Mouse (Mus musculus): ENCODE measurements around the gene Afg1l. TPM values are rescaled to one million over a fixed set of nuclear protein-coding genes. Genes with fewer than 3 reads are reported as not detected.

Gene Afg1l
- polyA plus RNA-seq, 1 experiment from 2014 or later = 8.6 TPM

DNA sequence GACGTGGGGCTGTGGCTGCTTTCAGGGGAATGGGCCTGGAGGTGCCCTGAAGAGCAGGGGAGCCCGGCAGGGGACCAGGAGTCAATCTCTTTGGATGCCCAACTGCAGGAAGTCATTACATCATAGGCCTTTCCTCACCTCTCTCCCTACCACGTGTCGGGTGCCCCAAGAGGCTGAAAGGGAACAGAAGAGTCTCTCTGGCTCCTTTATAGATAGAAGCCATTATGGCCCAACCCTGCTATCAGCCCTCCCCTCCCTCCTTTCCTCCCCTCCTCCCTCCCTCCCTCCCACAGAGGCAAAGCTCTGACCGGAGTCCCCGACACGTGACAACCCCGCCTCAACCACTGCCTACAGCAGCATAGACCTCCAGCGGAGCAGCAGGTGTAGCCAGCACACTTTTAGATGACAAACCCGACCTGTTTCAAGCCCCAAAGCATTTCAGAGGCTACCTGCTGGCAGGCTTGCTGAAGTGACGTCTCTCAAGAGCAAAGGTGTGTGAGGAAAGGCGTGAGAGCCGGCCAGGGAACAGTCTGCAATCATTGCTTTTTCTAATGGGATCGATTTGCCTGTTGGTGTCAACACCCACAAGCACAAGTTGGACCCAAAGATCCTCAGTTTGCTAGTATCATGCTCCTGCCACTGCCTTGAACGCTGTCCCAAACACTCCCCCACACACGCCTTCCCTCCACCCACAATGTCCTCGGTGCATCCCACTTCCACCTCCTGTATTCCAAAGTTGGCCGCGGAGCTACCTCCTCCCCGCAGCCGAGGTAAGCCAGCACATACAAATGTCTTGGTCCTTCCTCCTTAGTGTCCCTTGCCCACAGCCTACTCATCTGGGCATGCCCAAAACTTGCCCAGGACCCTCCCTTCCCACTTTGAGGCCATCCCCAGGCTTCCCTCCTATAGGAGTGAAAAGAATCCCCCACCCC is 204.3 kb downstream of the Afg1l start:
- Histone ChIP-seq H3K4me3 (replicated peaks) (peak overlapping the region; percentile 93), H3K9me3 (replicated peaks) (no peaks in the 10 kb centered on the region), H3K4me1 (peaks cover 44% of the 10 kb centered on the region), H3K4me2 (peak overlapping the region; percentile 98), H3K27ac (replicated peaks) (no peak overlapping the region), H3K9ac (replicated peaks) (peak overlapping the region; percentile 79), H3K36me3 (no peaks in the 10 kb centered on the region), H3K27me3 (replicated peaks) (no peaks in the 10 kb centered on the region)
- 7% methylated on average over 21 of the region's 21 CpGs for WGBS
- no peak for ATAC-seq (ENCODE audit: low FRiP score)

DNA sequence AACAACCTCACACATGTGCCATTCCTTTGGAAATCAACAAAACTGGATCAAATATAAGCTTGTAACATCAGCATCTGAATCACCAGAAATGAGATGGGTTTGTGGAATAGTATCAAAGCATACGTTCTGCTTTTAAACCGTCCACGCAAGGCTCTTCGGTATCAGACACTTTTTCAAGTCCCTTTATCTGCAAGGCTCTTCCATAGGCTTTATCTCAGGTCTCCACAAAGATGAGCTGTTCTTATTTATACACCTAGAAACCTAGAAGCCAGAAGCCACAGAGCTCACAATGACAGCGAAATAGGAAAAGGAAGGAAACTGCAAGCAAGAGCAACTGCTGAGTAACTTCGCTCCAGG is 205.0 kb downstream of the Afg1l start:
- H3K4me3 ChIP-seq (replicated peaks) = peak overlapping the region; percentile 93
- no peak for ATAC-seq (ENCODE audit: low FRiP score)
- peak overlapping the region; percentile 98 for H3K4me2 ChIP-seq
- no peaks in the 10 kb centered on the region for H3K9me3 ChIP-seq (replicated peaks)
- no peak overlapping the region for H3K9ac ChIP-seq (replicated peaks)
- 69% methylated on average over 6 of the region's 6 CpGs for WGBS
- no peaks in the 10 kb centered on the region for H3K36me3 ChIP-seq
- peaks cover 39% of the 10 kb centered on the region for H3K4me1 ChIP-seq
- no peak overlapping the region for H3K27ac ChIP-seq (replicated peaks)
- no peaks in the 10 kb centered on the region for H3K27me3 ChIP-seq (replicated peaks)

DNA sequence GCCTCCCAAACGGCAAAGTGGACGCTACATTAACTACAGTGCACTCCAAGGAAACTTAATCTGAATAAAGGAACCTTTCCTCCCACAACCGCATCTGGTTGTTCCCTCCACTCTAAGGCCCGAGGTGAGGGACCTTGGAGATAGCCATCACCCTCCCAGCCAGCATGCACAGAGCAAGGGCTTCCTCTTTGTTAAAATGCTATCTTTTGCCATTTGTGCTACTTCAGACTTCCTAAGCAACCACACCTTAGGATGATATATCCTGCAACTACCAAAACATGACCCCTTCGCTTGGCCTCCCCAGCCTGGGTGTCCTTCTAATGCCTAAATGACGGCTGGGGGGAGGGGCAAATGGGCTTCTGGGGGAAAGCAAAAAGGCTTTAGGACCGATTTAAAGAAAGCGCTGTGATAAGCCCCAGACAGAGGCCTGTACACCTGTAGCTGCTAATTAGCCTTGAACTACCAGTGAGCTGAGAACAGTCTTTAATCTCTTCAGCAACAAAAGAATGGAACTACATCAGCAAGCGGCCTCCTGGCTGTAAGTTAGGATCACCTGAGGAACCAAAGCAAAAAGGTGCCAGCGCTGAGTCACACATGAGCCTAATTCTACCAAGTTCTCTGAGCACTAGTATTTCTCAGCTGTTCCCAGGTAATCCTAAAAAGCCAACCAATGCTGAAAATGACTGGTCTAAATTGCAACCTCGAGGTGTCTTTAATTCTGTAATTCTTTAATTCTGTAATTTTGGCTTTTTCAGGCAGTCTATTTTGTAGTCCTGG is 206.7 kb downstream of the Afg1l start:
- WGBS = 59% methylated on average over 11 of the region's 11 CpGs
- no peak overlapping the region for H3K27ac ChIP-seq (replicated peaks)
- H3K9ac ChIP-seq (replicated peaks) = no peak overlapping the region
- H3K27me3 ChIP-seq (replicated peaks) = no peaks in the 10 kb centered on the region
- no peak overlapping the region for H3K4me3 ChIP-seq (replicated peaks)
- H3K4me1 ChIP-seq = peaks cover 38% of the 10 kb centered on the region
- H3K9me3 ChIP-seq (replicated peaks) = no peaks in the 10 kb centered on the region
- ATAC-seq (ENCODE audit: low FRiP score) = no peak
- H3K4me2 ChIP-seq = no peak overlapping the region
- peaks cover under 1% of the 10 kb centered on the region; the same call in 1 of the 2 replicates for H3K36me3 ChIP-seq

DNA sequence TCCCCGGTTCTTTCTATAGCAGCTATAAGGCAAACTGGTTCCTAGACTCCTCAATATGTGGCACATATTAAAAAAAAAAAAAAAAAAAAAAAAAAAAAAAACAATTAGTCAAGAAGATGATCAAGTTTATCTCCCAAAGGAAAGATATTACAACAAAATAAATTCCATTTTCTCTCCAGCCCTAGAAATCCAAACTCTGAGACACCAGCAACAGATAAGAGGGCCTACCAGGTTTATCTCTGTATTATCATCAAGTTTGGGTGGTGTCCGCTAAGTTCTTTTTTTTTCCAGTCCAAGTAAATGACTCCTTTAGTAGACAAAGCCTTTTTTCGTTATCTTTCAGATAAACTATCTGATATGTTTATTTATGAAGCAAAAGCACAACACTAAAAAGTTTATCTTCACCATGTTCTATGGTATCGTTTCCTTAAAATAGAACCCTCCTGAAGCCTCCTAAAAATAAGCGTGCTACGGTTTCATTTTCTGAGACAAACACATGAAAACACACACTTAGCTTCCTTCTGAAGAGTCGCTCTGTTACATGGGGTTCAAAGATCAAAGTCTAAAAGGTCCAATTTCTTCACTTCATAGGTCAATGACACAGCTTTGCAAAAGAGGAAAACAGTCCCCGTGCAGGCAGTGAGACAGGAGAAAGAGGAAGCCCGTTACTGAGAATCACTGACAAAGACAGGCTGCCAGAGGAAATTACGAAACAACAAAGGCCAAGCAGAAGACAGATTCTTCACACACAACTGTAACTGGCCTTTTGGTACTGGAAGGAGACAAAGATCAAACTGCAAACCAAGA is 207.9 kb downstream of the Afg1l start:
- Histone ChIP-seq H3K27me3 (replicated peaks) (no peaks in the 10 kb centered on the region), H3K4me2 (no peak overlapping the region), H3K9me3 (replicated peaks) (no peaks in the 10 kb centered on the region), H3K4me3 (replicated peaks) (no peak overlapping the region), H3K36me3 (peaks cover 12% of the 10 kb centered on the region), H3K9ac (replicated peaks) (no peak overlapping the region), H3K4me1 (peaks cover 37% of the 10 kb centered on the region), H3K27ac (replicated peaks) (no peak overlapping the region)
- 62% methylated on average over 10 of the region's 10 CpGs for WGBS
- no peak for ATAC-seq (ENCODE audit: low FRiP score)

DNA sequence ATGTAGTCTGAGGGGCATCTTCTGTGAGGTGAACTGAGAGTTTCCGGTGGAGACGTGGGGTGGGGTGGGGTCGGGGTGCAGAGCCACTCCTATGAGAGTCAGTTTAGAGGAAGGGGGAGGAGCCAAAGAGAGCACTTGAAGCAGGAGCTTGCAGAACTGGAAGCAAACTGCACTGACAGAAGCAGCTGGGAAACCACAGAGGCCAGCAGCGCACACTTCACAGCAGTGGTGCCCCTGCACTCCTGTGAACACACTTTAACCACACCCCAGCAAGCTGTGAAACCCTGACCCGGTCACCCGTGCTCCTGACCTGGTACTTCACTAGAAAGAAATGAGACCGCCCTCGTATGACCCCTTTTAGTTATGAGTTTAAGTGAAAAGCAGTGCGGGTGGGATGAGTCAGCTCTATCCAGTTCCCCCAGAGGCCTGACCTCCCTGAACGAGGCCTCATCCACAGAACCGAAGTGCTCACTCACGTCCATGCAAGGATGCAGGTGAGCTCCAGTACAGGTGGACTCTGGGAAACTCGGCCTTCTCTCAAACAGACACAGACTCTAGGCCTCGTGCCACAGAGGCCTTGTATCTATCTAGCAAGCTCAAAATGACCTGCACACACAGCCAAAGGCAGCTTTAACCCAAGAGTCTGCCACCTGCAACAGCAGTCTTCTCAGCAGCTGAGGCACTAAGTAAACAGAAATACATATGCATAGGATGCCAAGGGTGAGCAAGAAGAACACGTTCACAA is 208.9 kb downstream of the Afg1l start:
- Histone ChIP-seq H3K36me3 (peaks cover 13% of the 10 kb centered on the region), H3K9ac (replicated peaks) (no peak overlapping the region), H3K9me3 (replicated peaks) (no peaks in the 10 kb centered on the region), H3K27me3 (replicated peaks) (no peaks in the 10 kb centered on the region), H3K4me1 (peaks cover 26% of the 10 kb centered on the region), H3K4me3 (replicated peaks) (no peak overlapping the region), H3K27ac (replicated peaks) (no peak overlapping the region), H3K4me2 (no peak overlapping the region)
- ATAC-seq (ENCODE audit: low FRiP score) = no peak
- 78% methylated on average over 15 of the region's 15 CpGs for WGBS

DNA sequence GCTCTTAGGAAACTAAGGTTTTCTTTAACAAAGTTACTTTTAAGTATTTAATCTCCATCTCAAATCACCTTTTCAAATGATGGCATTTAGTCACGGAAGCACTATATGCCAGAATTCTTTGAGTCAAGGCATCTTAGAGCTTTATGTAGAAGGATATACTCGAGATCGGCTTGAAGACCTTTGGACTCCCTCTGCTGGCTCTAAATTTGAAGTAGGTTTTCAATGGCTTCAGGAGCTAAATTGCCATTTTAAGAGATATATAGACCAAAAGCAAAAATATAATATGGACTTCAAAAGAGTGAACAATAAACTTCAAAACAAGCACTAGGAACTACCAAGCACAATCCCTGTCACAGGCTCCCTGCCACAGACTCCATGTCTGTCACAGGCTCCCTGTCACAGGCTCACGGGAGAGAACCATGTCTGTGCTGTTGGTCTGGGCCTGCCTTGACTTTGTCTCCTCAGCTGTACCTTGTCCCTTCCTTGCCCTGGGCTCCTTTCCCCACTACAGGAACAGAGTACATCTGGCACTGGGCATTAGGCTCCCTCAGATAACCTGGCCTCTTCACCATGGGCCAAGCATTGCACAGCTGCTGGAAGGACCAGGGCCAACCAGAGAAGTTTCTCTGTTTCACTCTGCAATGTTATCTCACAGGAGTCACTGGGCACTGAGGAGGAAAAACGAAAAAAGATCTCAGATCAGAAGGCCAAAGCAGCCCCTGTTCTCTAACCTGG is 210.4 kb downstream of the Afg1l start:
- Histone ChIP-seq H3K36me3 (peaks cover 13% of the 10 kb centered on the region), H3K9me3 (replicated peaks) (no peaks in the 10 kb centered on the region), H3K27me3 (replicated peaks) (no peaks in the 10 kb centered on the region), H3K4me2 (no peak overlapping the region), H3K4me3 (replicated peaks) (no peak overlapping the region), H3K27ac (replicated peaks) (no peak overlapping the region), H3K9ac (replicated peaks) (no peak overlapping the region), H3K4me1 (peaks cover 12% of the 10 kb centered on the region)
- whole genome bisulfite sequencing = 90% methylated on average over 5 of the region's 5 CpGs
- ATAC-seq (ENCODE audit: low FRiP score) = no peak

DNA sequence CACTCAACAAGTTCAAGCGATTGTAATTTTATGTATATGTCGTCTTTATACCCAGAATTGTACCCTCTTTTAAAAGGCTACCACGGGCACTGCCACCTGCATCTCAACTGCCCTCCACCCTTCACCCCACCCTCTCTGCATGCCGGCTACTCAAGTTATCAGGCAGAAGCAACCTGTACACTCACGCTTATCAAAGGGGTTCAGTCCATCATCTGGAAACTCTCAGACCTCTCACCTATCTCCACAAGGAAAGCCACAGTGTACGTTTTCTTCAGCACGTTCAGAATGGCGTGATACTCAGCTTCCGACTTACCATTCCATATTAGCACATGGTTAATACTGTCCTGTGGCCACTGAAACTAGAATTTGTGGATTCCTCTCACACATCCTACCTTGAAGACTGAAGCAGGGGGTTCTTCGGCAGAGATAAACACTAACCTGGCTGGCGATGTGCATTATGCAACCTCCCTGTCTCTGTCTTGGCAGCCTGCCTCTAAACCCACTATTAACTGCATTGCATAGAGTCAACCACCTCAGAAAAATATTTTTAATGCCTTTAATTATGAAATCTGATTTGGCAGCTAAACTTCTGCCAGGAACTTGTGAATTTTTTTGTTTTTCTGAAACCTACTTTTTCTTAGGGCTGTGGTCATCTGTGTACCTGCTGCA is 213.2 kb downstream of the Afg1l start:
- H3K27ac ChIP-seq (replicated peaks) = no peak overlapping the region
- H3K36me3 ChIP-seq = peaks cover 13% of the 10 kb centered on the region
- no peak overlapping the region for H3K9ac ChIP-seq (replicated peaks)
- WGBS = 93% methylated on average over 11 of the region's 11 CpGs
- H3K4me1 ChIP-seq = 0 out of 2 replicates have a peak, but pooled peaks cover 3% of the 10 kb centered on the region
- H3K9me3 ChIP-seq (replicated peaks) = no peaks in the 10 kb centered on the region
- H3K27me3 ChIP-seq (replicated peaks) = no peaks in the 10 kb centered on the region
- no peak overlapping the region for H3K4me3 ChIP-seq (replicated peaks)
- no peak overlapping the region for H3K4me2 ChIP-seq
- no peak for ATAC-seq (ENCODE audit: low FRiP score)

DNA sequence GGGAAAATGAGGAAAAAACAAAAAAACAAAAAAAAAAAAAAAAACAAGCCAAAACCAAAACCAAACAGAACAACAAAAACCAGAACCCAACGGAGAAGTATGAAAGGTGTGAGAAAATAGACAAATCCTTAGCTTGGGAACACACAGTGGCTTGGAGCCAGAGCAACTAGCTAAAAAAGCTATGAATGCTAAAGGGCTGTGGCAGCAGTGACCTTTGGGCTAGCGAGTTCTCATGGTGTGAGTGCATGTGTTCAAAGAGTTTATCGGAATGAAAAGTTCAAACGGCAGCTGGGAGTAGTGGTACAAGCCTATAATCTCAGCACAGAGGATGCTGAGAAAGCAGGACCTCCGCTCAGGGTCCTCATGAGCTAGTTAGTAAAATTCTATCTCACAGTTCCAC is 214.2 kb downstream of the Afg1l start:
- 88% methylated on average over 5 of the region's 5 CpGs for WGBS
- Histone ChIP-seq H3K9ac (replicated peaks) (no peak overlapping the region), H3K27me3 (replicated peaks) (no peaks in the 10 kb centered on the region), H3K27ac (replicated peaks) (no peak overlapping the region), H3K4me1 (no peaks in the 10 kb centered on the region), H3K4me2 (no peak overlapping the region), H3K36me3 (peaks cover 13% of the 10 kb centered on the region), H3K4me3 (replicated peaks) (no peak overlapping the region), H3K9me3 (replicated peaks) (no peaks in the 10 kb centered on the region)
- ATAC-seq (ENCODE audit: low FRiP score) = no peak

DNA sequence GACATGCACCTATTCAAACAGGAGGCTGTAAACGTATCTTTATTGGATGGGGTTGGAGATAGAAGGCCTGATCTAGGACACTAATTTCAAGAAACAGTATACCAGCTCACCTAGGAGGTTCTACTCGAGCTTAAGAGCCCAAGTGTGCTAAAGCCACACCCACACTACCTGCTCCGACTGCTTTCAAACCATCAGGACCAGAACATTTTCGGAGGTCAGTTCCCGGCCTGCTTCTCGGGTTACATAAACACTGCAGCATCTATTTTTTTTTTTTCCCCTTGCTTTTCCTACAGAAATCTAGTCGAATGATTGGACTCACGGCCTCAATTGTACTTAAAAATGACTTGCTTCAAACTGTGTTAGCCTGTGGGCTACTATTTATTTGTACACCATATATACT is 214.7 kb downstream of the Afg1l start:
- ATAC-seq (ENCODE audit: low FRiP score) = no peak
- no peak overlapping the region for H3K4me3 ChIP-seq (replicated peaks)
- H3K4me2 ChIP-seq = no peak overlapping the region
- 89% methylated on average over 8 of the region's 8 CpGs for WGBS
- peaks cover 13% of the 10 kb centered on the region for H3K36me3 ChIP-seq
- H3K9me3 ChIP-seq (replicated peaks) = no peaks in the 10 kb centered on the region
- H3K27me3 ChIP-seq (replicated peaks) = no peaks in the 10 kb centered on the region
- H3K4me1 ChIP-seq = no peaks in the 10 kb centered on the region
- H3K27ac ChIP-seq (replicated peaks) = no peak overlapping the region
- no peak overlapping the region for H3K9ac ChIP-seq (replicated peaks)
